Mouse (Mus musculus) adrenal gland, postnatal 10 days (tissue): ENCODE measurements around the gene Esm1. TPM values are rescaled to one million over a fixed set of nuclear protein-coding genes. Genes with fewer than 3 reads are reported as not detected.
"Not testable (repeated sequence)": the region's sequence is repeated elsewhere in the genome, so short reads cannot be mapped to it uniquely, and the experiment has no call there.

ENCODE experiments used
- DNase-seq: peaks from one replicate; pipeline ENCODE4 v3.0.0; 2021; ENCODE audit warnings: mixed read lengths
- total RNA-seq, 2 experiments: library from RNA; stranded (reverse); gene quantifications; 2 replicates each; pipeline ENCODE4 v1.2.3; 2021

Esm1 gene
- total RNA-seq, 2 experiments from 2014 or later = 5.6 to 6.3 TPM

DNA sequence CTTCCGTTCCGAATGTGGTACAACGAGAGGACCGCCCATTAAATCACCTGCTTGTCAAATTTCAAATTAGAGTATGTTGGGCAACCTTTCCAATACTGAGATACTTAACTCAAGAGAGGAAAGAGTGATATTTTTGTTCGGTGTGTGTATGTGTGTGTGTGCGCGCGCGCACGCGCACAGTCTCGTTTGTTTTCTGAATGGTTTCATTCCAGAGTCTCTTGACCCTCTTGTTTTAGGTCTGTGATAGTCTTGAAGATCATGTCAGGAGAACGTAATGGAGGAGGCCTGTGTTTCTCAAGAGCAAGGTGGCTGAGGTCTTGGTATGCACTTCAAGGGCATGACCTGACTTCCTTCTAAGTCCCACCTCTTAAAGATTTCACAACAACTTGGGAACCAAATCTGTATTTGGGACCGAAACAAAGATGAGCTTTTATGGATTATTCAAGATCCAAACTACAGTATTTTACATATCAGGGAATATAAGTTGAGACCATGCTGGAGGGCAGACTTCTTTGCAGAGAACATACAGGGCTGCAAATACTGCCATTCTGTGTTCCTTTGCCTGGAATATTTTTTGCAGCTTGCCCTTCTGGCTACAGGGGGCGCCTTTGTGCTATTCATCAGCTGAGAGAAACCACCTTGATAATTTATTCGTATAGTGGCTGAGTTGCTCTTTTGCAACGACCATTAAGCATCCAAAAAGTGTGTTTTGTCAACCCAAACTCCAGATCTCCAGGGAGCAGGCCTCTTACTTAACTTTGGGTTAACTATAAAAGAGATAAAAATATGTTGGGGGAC lies 18.4 kb downstream of the Esm1 start:
- DNase-seq = no peak

GRCm38 (mm10) chr13:113242129-113242528 lies 32.7 kb downstream of the Esm1 start:
- DNase-seq = no peak

- DNase-seq = no peak
Observed at GRCm38 (mm10) chr13:113245025-113245424, 35.6 kb downstream of the Esm1 start.

GRCm38 (mm10) chr13:113252580-113252979 lies 43.1 kb downstream of the Esm1 start:
- DNase-seq = not testable (repeated sequence)

DNA sequence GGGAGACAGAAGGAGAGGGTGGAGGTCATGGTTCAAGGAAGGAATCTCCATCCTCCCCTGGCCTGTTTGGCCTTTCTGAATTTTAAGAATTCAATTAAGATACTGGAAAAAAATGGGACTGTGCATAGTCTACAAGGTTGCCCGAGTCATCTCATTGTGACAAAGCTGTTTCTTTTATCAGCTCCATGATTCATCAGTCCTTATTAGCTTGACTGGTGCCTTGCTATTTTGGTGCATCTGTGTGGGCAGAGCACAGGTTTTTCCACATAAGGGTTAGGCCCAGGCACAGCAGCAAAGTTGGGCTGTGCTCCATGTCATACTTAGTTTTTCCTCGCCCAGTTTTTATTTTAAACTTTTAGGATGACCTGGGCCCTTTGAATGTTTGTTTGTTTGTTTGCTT lies 47.3 kb downstream of the Esm1 start:
- DNase-seq = no peak

GRCm38 (mm10) chr13:113257190-113257589 lies 47.7 kb downstream of the Esm1 start:
- peak; percentile 16 for DNase-seq

GRCm38 (mm10) chr13:113259237-113259636 lies 49.8 kb downstream of the Esm1 start:
- DNase-seq = no peak

DNA sequence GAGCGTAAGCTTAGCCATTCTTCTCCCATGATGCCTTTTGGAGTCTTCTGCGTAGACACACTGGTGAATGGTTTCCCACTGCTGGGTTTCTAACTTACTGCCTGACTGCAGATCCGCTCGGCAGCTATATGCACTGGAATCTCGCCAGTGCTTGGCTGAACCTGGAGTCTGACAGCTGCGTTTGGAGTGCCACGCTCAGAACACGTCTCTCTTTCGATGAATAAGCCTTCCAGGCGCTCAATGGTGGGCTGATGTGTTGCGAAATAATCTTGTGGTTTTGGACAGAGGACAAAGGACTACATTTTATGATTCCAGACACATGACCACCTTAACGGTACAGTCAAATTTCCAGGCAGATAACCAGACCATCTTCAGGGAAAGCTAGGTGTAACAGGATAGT lies 53.4 kb downstream of the Esm1 start:
- DNase-seq = no peak

DNA sequence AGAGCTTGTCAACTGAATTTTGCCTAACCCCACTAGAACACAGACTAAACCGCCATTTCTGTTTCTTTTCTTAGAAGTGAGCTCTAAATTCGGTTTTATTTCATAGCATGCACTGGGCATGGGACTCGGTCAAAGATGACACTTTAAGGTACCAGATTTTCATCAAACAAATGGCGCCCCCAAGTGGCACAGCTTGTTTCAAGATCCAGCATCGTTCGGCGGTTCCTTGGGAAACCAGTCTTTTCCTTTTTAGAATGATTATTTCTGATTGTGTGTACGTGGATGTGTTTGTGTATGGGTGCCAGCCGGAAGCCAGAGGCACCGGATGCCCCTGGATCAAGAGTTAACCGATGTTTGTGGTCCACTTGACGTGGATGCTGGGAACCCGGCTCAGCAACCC lies 55.8 kb downstream of the Esm1 start:
- peak; percentile 71 for DNase-seq

DNA sequence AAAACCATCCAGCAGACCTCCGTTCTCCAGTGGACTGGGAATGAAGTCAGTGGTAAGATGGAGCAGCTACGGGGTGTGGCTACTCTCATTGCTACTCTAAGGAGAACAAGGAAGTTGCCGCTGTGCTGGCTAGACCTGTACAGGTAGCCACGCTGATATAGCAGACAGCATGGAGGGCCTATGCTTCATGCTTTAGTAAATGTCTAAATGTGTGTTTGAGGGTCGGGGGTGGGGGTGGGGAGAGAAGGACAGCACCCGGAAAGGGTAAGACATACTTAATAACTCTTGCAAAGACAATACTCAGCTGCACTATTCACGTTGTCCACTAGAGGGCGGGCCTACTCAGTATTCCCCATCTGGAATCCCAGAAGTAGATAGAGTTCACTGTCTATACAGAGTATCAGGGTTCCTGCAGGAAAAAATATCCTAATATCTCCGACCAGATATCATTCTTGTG lies 57.1 kb downstream of the Esm1 start:
- DNase-seq = peak; percentile 84

- DNase-seq = no peak
Observed at GRCm38 (mm10) chr13:113267204-113267603, 57.7 kb downstream of the Esm1 start.

Other genes starting within 250 kb of the Esm1 start
- 1 to 10 TPM in 1 of 2 experiments, under 1 TPM in 1; 0.30 to 1.2 TPM for gene Ccno, start 221.9 kb upstream of the Esm1 start, total RNA-seq
- not detected for gene Mcidas, start 215.8 kb upstream of the Esm1 start, total RNA-seq
- gene Cdc20b, start 174.5 kb upstream of the Esm1 start, total RNA-seq = not detected
- 10 to 100 TPM; 66.0 to 77.3 TPM for gene Gpx8, start 163.2 kb upstream of the Esm1 start, total RNA-seq
- under 1 TPM; 0.51 to 0.82 TPM for gene Gzma, start 108.7 kb upstream of the Esm1 start, total RNA-seq
- gene Gzmk, start 16.2 kb downstream of the Esm1 start, total RNA-seq = not detected
- gene BC067074, start 83.5 kb downstream of the Esm1 start, total RNA-seq = 1 to 10 TPM; 2.3 to 4.7 TPM